Mouse (Mus musculus) adrenal gland, adult (tissue): Measurements from ENCODE around the gene Slc25a33.
A peak's percentile ranks its signal among the peaks of the same experiment; 100 is the strongest.

Experiments
- DNase-seq, 2 experiments: peaks; one replicate each; pipeline ENCODE4 v3.0.0; 2022 to 2023; ENCODE audit warnings: low spot score in 1 of 2; ENCODE audit not compliant: inconsistent age in 2 of 2

The Slc25a33 gene

DNA sequence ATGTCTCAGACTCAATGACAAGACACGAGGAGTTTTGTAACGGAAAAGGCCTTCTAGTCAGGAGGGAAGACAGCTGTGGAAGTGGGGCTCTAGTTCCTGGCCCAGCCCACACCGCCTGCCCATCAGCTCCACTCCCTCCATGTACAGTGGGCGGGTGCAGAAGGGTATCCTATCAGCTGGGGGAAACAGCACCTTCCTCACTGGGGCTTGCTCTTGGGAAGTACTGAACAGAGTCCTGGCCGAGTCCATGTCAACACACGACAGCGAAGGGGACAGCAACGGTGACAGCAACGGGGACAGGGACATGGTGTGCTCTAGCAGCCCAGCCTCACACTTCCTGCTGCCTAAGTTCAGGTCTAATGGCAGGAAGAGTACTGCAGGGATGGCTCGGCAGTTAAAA, 41.3 kb downstream of the Slc25a33 start:
- peak in 1 of 2 experiments; percentile 59 for DNase-seq

DNA sequence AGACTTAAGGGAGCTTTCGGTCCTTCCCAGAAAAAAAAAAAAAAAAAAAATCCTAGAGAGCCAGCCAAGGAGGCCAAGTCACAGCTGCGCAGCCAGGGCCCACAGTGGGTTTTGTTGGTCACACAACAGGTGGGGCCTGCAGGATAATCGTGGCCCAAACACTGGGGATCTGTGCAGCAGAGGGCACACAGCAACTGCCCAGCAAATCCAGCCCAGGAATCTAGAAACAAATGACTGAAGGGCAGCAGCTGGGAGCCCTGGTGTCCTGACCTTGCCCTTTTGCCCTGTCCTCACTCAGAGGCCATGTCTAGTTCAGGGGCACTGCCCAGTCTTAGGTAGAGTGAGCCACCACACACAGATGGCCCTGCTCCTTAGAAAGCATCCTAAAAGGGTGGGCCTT, 41.8 kb downstream of the Slc25a33 start:
- no peak for DNase-seq

GRCm38 (mm10) chr4:149730827-149731226, 43.2 kb downstream of the Slc25a33 start:
- no peak for DNase-seq

DNA sequence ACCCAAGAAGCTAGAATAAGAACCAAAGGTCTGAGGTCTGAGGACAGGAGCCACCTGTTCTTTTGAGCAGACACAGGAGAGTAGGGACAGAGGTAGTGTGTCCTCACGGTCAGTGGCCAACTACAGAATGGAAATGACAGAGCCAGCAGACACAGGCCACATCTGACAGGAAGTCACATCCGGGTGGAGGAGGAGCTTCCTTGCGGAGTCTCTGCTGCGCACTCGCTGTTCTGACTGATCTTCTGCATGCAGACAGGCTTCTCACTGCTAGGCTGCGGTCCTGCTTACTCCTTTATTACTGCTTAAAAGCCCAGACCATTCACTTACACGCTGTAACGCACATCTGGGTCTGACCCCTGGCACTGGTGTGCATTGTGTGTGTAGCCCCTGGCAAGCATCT, 45.3 kb downstream of the Slc25a33 start:
- DNase-seq, result peak in 1 of 2 experiments; percentile 52

DNA sequence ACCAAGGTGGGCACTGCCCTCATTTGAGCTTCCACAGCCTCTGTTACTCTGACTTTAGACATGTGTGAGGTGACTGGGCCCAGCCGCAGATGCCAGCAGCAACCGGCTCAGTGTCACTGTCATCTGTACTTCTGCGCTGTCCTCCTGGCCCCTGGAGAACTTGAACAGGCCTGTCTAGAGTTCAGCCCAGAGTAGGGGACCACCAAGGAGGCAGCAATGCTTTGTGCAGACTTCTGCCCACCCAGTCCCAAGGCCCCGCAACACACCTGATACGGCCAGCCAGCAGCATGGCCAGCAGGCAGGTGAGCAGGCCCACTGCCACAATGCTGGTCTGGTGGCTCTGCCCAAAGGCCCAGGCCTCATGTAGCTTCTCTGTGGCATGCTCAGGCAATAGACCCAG, 46.4 kb downstream of the Slc25a33 start:
- no peak for DNase-seq

GRCm38 (mm10) chr4:149725661-149726350, 48.3 kb downstream of the Slc25a33 start:
- peak; percentile 87 to 96 for DNase-seq

DNA sequence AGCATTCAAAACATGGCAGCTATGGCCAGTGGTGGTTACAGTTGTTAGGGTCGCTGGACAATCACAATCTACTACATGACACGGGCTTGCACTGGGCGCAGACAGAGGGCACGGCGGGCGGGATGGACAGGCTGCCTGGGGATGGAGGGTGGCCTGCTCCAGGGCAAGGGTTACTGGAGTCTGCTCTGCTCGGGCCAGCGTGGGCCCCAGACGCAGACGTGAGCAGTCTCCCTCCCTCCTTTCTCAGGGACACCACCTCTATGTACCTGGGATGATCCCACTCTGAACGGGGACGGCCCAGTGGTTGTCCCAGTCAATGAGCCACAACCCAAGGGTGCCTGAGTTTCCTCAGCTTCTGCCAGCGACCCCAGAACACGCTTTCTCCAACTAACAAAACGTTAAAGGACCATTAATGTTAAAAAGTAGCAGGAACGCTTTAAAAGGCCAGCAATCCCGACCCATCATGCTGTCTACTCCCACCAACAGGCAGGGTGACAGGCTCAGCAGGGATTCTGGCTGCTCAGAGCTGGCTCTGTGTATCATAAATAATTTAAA, 49.1 kb downstream of the Slc25a33 start:
- DNase-seq, result no peak

DNA sequence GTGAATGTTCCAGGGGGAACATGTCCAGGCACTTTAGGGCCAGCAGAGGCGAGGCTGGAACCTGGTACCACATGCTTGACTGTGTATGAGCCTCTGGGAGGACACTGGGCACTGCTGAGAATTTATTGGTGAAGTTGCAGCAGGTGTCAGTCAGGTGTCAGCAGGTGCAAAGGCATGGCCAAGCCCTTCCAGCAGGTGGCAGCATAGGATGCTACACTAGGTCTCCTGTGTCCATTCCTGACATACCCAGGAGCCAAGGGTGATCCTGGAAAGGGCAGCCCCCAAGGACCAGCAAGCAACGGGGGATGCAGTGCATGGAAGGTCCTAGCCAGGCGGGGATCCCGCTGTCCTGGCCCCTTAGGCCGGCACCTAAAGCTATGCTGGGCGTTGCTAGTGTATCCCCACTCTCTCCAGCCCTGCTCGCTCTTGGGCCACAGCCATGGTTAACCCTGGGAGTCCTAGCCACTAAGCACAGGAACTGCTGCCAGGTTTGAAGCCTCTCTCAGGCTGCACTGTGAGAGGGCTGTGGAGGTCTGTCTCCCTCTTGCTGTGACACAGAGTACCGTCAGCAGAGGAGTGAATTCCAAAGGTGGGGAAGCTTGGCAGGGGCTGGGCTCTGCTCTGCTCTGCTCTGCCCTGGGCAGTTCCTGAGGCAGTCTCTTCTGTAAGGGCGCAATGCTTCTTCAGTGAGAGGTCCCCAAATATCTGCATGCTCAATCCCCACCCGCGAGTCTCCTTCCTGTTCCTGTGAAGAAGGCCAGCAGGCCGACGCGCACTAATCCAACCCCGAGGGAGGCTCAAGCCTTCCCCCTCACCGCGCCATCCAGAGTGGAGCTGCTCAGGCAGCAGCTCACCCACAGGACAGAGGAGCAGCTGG, 50.0 kb downstream of the Slc25a33 start:
- peak in 1 of 2 experiments; percentile 71 for DNase-seq

- no peak for DNase-seq
Observed at GRCm38 (mm10) chr4:149723021-149723390, 51.1 kb downstream of the Slc25a33 start.

DNA sequence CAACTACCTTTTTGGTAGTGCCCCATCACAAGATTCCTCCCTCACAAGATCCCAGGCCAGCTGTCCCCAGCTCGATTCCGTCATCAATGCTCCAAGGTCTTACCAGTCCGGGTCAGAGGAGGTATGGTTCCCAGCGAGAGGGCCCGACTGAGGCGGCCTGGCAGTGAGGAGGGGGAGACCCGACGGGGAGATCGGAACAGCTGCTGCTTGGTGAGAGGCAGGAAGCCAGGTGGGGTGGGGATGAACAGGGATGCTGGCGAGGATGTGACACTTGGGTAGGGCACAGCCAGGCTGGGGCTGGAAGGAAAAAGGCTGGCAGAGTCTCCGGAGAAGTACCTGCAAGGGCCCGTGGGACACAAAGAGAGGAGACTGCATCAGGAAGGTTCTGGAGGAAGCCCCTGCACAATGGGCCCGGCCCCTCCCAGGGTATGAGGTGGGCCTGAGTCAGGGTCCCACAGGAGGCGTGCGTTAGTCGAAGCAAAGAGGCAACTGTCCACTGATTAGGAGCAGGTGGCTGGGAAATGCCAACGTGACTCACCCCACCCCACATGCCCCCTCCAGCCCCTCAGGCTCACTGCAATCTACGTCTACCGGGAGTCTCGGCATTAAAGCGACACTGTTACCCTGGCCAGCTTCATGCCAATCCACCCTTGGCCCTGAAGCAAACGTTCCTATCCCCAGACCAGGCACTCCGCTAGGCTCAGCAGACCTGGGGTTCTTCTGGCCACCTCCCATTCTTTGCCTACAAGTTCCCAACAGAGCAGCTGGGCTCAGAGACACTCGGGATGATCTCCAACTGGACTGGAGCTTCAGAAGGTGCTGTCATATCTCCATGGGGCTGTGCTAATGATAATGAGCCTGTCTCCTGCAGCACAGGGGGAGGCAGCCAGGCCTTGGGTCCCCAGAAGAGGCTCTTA, 51.7 kb downstream of the Slc25a33 start:
- DNase-seq, result no peak

GRCm38 (mm10) chr4:149721163-149721562, 52.9 kb downstream of the Slc25a33 start:
- no peak for DNase-seq

DNA sequence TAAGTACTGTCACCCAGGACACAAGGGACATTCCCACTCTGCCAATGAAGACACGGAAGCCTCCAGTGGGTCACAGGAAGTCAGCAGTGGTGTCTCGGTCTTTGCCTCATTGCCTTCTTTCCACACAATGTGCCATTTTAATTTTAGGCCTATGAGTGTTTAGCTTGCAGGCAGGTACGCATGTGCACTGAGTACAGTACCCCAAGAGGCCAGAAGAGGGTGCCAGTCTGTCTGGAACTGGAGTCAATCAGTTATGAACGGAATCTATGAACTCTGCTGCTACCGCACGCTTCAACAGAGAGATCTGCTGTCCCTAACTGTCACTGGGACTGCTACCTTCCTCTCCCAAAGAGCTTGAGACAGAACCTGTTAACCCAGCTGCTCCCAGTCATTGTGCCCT, 54.4 kb downstream of the Slc25a33 start:
- DNase-seq, result no peak

DNA sequence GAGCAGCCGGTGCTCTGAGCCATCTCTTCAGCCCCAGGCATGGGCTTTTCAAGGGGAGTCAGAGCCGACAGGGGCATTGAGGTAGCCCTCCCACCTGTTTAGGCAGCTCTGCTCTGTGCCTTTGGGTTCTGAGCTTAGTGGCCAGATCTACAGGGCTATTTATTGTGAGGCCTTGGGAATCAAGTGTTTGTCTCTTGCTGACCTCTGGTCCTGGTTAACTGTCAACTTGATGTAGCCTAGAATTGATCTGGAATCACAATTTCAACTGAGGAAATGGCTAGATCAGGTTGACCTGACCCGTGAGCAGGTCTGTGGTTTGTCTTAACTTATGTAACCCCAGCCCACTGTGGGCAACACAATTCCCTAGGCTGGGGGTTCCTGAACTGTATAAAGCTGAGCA, 59.5 kb downstream of the Slc25a33 start:
- no peak for DNase-seq

DNA sequence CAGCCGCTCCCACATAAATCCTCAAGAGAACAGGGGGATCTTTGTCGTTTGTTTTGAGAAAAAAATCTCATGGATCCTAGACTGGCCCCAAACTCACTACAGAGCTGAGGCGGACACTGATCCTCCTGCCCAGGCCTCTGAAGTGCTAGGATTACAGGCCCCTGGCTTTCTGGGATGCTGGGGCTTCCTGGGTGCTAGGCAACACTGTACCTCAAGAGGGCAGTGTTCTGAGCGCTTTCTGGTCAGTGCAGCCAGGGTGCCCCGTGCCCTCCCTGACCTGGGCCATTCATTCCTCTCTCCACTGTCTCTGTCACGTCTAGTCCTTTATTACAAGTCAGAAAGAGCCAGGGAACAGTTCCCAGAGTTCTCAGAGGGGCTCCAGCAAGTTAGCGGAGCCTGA, 62.1 kb downstream of the Slc25a33 start:
- DNase-seq, result peak in 1 of 2 experiments; percentile 71

DNA sequence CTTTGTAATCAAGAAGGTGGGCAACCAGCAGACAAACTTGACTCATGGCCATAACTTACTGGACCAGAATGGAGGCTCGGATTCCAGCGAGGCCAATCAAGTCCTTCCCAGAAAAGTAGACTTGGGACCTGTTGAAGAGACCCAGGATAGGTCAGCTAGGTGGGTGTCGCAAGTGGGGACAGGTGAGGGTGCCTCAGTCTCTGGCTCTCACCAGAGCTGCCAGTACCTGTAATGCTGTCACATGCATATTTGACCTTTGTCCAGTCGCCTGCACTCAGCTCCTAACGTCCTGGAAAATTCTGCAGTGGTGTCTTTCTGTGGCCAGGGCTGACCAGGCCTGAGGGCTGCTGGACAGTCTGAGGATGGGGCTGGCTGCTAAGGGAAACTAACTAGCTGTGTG, 62.6 kb downstream of the Slc25a33 start:
- DNase-seq, result no peak

DNA sequence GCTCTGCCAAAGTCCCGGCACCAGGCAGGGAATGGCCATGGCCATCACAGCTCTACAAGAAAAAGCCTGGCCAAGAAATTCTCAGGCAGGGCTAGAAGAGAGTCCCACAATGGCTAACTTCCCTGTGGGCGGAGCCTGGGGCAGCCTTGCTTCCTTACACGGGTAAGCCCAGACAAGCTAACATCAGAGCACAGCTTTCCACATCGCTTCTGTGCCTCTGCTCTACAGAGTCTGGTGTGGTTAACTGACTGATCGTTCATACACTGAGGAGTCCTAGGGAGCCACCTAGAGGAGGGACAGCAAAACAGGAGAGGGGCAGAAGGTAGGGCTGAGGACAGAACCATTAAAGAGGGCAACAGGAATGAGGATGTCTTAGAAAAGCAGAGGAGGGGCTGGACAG, 63.6 kb downstream of the Slc25a33 start:
- DNase-seq, result peak; percentile 71 to 87

- no peak for DNase-seq
Observed at GRCm38 (mm10) chr4:149705941-149706340, 68.1 kb downstream of the Slc25a33 start.

DNA sequence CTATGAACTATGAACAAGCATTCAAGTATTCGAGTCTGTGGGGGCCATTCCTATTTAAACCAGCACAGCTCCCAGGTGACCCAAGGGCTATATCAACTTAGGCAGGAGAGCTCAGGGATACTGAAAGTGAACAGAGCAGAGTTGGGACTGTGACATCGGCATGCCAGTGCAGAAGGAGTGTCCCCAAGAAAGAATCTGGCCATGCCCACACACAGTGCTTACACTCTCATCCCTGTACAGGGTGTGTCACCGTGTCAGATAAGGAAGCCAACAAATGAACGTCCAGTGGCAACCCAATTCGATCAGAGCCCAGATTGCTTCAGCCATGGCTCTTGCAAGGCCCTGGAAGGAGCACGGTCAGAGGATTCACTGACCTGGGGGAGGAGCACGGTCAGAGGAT, 68.8 kb downstream of the Slc25a33 start:
- DNase-seq, result no peak

DNA sequence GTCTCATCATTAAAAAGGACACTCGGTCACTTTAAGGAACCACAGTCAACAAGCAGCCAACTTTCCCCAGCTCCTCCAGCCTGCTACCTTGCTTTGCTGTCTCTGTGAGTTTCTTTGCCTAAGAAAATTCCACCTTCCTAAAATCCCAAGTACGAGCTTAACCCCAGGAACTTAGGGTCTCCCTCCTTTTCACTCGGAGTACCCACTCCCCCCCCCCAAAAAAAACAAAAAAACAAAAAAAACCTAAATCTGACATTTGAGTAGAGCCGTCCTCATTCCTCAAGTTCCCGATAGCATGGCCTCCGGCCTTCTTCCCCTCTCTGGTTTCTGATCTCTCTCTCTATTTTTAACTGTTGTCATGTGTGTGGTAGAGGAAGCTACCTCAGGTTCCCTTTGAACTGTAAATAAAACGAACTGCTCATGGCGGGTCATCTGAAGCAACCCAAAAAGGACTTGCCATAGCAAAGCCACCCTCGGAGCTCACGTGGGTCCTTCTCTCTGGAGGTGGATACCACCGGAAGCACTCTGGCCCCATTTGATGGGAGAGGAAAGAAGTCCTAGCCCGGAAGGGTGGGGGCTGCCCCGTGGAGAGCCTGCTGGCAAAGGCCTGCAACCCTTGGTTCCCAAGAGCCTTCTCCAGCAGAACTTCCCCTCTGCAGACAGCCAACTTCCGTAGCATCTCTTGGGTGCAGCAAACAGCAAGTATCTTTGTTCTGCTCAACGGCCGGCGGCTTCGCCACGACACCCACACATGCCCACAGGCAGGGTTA, 71.7 kb downstream of the Slc25a33 start, which contains the start of gene Pik3cd:
Gene Pik3cd (minus strand): TSS at position 362 of the 770 bp plus-strand sequence.
- DNase-seq, result peak in 1 of 2 experiments; percentile 42
